Mouse (Mus musculus): ENCODE results near the gene Zmpste24.

DNA sequence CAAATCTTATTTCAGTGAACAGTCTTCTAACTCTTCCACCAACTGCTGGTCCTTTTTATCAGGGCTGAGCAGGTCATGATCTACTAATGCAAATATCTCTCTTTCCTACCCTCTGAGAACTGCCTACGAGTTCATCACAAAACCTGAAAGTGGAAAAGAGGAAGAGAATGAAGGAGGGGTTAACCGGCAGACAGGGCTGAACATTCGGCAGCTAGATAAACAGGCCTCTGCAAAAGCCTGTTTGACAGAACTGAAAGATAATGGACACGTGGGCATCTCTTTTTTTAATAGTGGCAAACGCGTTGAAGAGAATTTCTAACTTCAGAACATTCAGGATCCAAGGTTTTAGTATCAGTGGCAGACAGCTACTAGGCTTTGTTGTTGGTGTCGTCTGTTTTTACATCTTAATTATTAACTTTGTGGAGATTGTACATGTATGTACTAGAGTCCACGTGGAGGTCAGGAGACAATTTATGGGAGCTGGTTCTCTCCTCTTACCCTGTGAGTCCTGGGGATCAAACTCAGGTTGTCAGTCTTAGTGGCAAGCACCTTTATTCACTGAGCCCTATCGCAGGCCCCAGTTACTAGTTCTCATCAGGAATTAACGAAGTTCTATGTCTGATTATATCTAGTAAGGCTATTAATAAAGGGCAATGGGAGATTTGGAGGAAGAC, 83.3 kb downstream of the Zmpste24 start:
- no peak for TF ChIP-seq POLR2A (IDR thresholded peaks at IDR 0.05; ENCODE audit: insufficient read depth, low read depth, low read length)
- no peak for TF ChIP-seq EP300 (IDR thresholded peaks at IDR 0.05; ENCODE audit: insufficient read depth, low read depth, low read length)
- TF ChIP-seq CTCF (IDR thresholded peaks at IDR 0.05): no peak
